In genomic region chr4:151300706-151301105, GRCm38 (mm10) we compare ENCODE assay signal across 11 mouse cellular contexts.
DNase-seq lines count a peak whose midpoint lies in the region; ATAC-seq and TF ChIP-seq lines count a peak whose summit lies in the region.
"Had no signal": no experiment of that assay in that cellular context is flagged by ENCODE, and none has a peak within 500 bp of the region (broad histone marks: within the 10 kb centered on the region; RNA-seq: fewer than 3 reads in every experiment).

No protein-coding gene starts in this region.

- H3K9me3 ChIP-seq in forebrain, embryonic 11.5 days (ENCODE audit: control insufficient read depth, low read length): no peaks in the 10 kb centered on the region
- no peaks in the 10 kb centered on the region for H3K9me3 ChIP-seq in forebrain, embryonic 12.5 days
- H3K9me3 ChIP-seq in lung, embryonic 15.5 days: no peaks in the 10 kb centered on the region
- H3K9me3 ChIP-seq in intestine, embryonic 16.5 days (ENCODE audit: control insufficient read depth, low read length): no peaks in the 10 kb centered on the region
- no peaks in the 10 kb centered on the region for H3K9me3 ChIP-seq in stomach, embryonic 15.5 days
- H3K9me3 ChIP-seq: hindbrain, embryonic 10.5 days had no signal

- TF ChIP-seq POLR2A in thymus, adult 2 months (IDR thresholded peaks at IDR 0.05; ENCODE audit: control insufficient read depth, extremely low read depth, insufficient read depth, low read length, poor library complexity): no peak

- H3K4me1 ChIP-seq in forebrain, embryonic 11.5 days (replicated peaks; ENCODE audit: control insufficient read depth, insufficient read depth, low read length): peaks cover 3% of the 10 kb centered on the region; the same call in 1 of the 2 replicates
- peaks cover 15% of the 10 kb centered on the region for H3K4me1 ChIP-seq in forebrain, embryonic 12.5 days
- H3K4me1 ChIP-seq in lung, embryonic 15.5 days: peaks cover 16% of the 10 kb centered on the region
- H3K4me1 ChIP-seq in intestine, embryonic 16.5 days (ENCODE audit: control insufficient read depth, insufficient read depth, low read length): peaks cover 2% of the 10 kb centered on the region; the same call in 1 of the 2 replicates
- peaks cover 24% of the 10 kb centered on the region; the same call in 1 of the 2 replicates for H3K4me1 ChIP-seq in stomach, embryonic 15.5 days
- no peaks in the 10 kb centered on the region for H3K4me1 ChIP-seq in thymus, adult 2 months (replicated peaks; ENCODE audit: control insufficient read depth, insufficient read depth, low read length)

- peak; percentile 61 for DNase-seq in forebrain, embryonic 11.5 days (ENCODE audit: low spot score)
- DNase-seq in lung, adult 18-20 months: no peak
- no peak for DNase-seq in urinary bladder, postnatal 14 days (ENCODE audit: low spot score)
- DNase-seq in thymus, adult 2 months: no peak
- DNase-seq: B cell, adult 2 months had no signal

- TF ChIP-seq CTCF in thymus, adult 2 months (IDR thresholded peaks at IDR 0.05; ENCODE audit: borderline replicate concordance, control insufficient read depth, extremely low read depth, insufficient read depth, low read length, poor library complexity): no peak

- H3K9ac ChIP-seq in forebrain, embryonic 11.5 days (ENCODE audit: low read length): no peak overlapping the region
- H3K9ac ChIP-seq in forebrain, embryonic 12.5 days: no peak overlapping the region
- H3K9ac ChIP-seq in lung, embryonic 15.5 days: no peak overlapping the region
- H3K9ac ChIP-seq in intestine, embryonic 16.5 days (ENCODE audit: low read depth, low read length): no peak overlapping the region
- H3K9ac ChIP-seq in stomach, embryonic 15.5 days: no peak overlapping the region

- H3K4me2 ChIP-seq in forebrain, embryonic 11.5 days (ENCODE audit: low read depth, low read length, severe bottlenecking): no peak overlapping the region
- H3K4me2 ChIP-seq in forebrain, embryonic 12.5 days: no peak overlapping the region
- H3K4me2 ChIP-seq in lung, embryonic 15.5 days: no peak overlapping the region
- no peak overlapping the region for H3K4me2 ChIP-seq in intestine, embryonic 16.5 days (ENCODE audit: low read depth, low read length)
- H3K4me2 ChIP-seq in stomach, embryonic 15.5 days: peak overlapping the region; percentile 13; the same call in 1 of the 2 replicates

- 20% methylated on average over 15 of the region's 15 CpGs for WGBS in forebrain, embryonic 11.5 days
- 19% methylated on average over 15 of the region's 15 CpGs for WGBS in forebrain, embryonic 12.5 days
- 9% methylated on average over 15 of the region's 15 CpGs for WGBS in lung, embryonic 15.5 days
- 17% methylated on average over 15 of the region's 15 CpGs for WGBS in intestine, embryonic 16.5 days
- WGBS in stomach, embryonic 15.5 days: 14% methylated on average over 15 of the region's 15 CpGs
- WGBS in thymus, adult 2 months: 23% methylated on average over 15 of the region's 15 CpGs

- ATAC-seq in forebrain, embryonic 11.5 days (replicated peaks; ENCODE audit: low FRiP score): no peak
- ATAC-seq in forebrain, embryonic 12.5 days (ENCODE audit: low FRiP score): no peak
- 0 out of 2 replicates have a peak, but pooled peaks have one; percentile 47 for ATAC-seq in lung, embryonic 15.5 days (ENCODE audit: borderline replicate concordance, extremely low read depth, low FRiP score, low TSS enrichment)
- ATAC-seq in intestine, embryonic 16.5 days: 0 out of 2 replicates have a peak, but pooled peaks have one; percentile 48
- peak; percentile 54; the same call in 1 of the 2 replicates for ATAC-seq in stomach, embryonic 15.5 days (ENCODE audit: insufficient read depth, low FRiP score, low read depth)
- ATAC-seq: activated CD4-positive, CD25-positive, alpha-beta regulatory T cell, adult 4 months had no signal

- no peaks in the 10 kb centered on the region for H3K27me3 ChIP-seq in forebrain, embryonic 11.5 days (ENCODE audit: control insufficient read depth, insufficient read depth, low read length)
- peaks cover 22% of the 10 kb centered on the region for H3K27me3 ChIP-seq in forebrain, embryonic 12.5 days
- 0 out of 2 replicates have a peak, but pooled peaks cover 8% of the 10 kb centered on the region for H3K27me3 ChIP-seq in lung, embryonic 15.5 days
- no peaks in the 10 kb centered on the region for H3K27me3 ChIP-seq in intestine, embryonic 16.5 days (replicated peaks; ENCODE audit: control insufficient read depth, insufficient read depth, low read length)
- H3K27me3 ChIP-seq in stomach, embryonic 15.5 days (replicated peaks): 0 out of 2 replicates have a peak, but pooled peaks cover 4% of the 10 kb centered on the region
- H3K27me3 ChIP-seq in thymus, adult 2 months (ENCODE audit: control insufficient read depth, insufficient read depth, low read length): no peaks in the 10 kb centered on the region

- no peak overlapping the region for H3K4me3 ChIP-seq in forebrain, embryonic 11.5 days (ENCODE audit: low read depth, low read length)
- H3K4me3 ChIP-seq in forebrain, embryonic 12.5 days (replicated peaks): no peak overlapping the region
- H3K4me3 ChIP-seq in lung, embryonic 15.5 days: no peak overlapping the region
- no peak overlapping the region for H3K4me3 ChIP-seq in intestine, embryonic 16.5 days (ENCODE audit: low read length)
- no peak overlapping the region for H3K4me3 ChIP-seq in stomach, embryonic 15.5 days (replicated peaks)
- H3K4me3 ChIP-seq in thymus, adult 2 months (ENCODE audit: control insufficient read depth, insufficient read depth, low read length): no peak overlapping the region
- H3K4me3 ChIP-seq: hindbrain, embryonic 10.5 days had no signal

- no peaks in the 10 kb centered on the region for H3K36me3 ChIP-seq in forebrain, embryonic 11.5 days (ENCODE audit: control insufficient read depth, insufficient read depth, low read length)
- H3K36me3 ChIP-seq in forebrain, embryonic 12.5 days (replicated peaks): no peaks in the 10 kb centered on the region
- H3K36me3 ChIP-seq in lung, embryonic 15.5 days: no peaks in the 10 kb centered on the region
- H3K36me3 ChIP-seq in intestine, embryonic 16.5 days (ENCODE audit: control insufficient read depth, insufficient read depth, low read length): no peaks in the 10 kb centered on the region
- no peaks in the 10 kb centered on the region for H3K36me3 ChIP-seq in stomach, embryonic 15.5 days
- H3K36me3 ChIP-seq in thymus, adult 2 months (ENCODE audit: control insufficient read depth, insufficient read depth, low read length): no peaks in the 10 kb centered on the region
- H3K36me3 ChIP-seq: hindbrain, embryonic 10.5 days had no signal

- H3K27ac ChIP-seq in forebrain, embryonic 11.5 days (ENCODE audit: low read depth, low read length): no peak overlapping the region
- H3K27ac ChIP-seq in forebrain, embryonic 12.5 days: no peak overlapping the region
- H3K27ac ChIP-seq in lung, embryonic 15.5 days: no peak overlapping the region
- no peak overlapping the region for H3K27ac ChIP-seq in intestine, embryonic 16.5 days (ENCODE audit: low read length)
- no peak overlapping the region for H3K27ac ChIP-seq in stomach, embryonic 15.5 days
- no peak overlapping the region for H3K27ac ChIP-seq in thymus, adult 2 months (ENCODE audit: control insufficient read depth, insufficient read depth, low read length)
- H3K27ac ChIP-seq: hindbrain, embryonic 10.5 days had no signal

Comparison
In these comparisons a context has a peak if more than half of its experiments do, and no peak if none do; other contexts are left out.
1. ATAC-seq: peak in lung, embryonic 15.5 days (single experiment), intestine, embryonic 16.5 days (single experiment) and stomach, embryonic 15.5 days (single experiment); none in forebrain, embryonic 11.5 days (single experiment) and forebrain, embryonic 12.5 days (single experiment).